Mouse (Mus musculus) left cerebral cortex, adult 8-10 months (tissue): ENCODE data around the gene Gpn2. TPM values are rescaled to one million over a fixed set of nuclear protein-coding genes. Genes with fewer than 3 reads are reported as not detected.

Source experiments
- DNase-seq, 2 experiments: peaks; one replicate each; pipeline ENCODE4 v3.0.0; 2022; ENCODE audit warnings: low spot score in 2 of 2
- total RNA-seq, 4 experiments: library from RNA; stranded (reverse); gene quantifications; 2 replicates each; pipeline ENCODE4 v1.2.4; 2022

Gpn2 gene
- 10 to 100 TPM; 10.4 to 12.4 (median 11.3) TPM for total RNA-seq

DNA sequence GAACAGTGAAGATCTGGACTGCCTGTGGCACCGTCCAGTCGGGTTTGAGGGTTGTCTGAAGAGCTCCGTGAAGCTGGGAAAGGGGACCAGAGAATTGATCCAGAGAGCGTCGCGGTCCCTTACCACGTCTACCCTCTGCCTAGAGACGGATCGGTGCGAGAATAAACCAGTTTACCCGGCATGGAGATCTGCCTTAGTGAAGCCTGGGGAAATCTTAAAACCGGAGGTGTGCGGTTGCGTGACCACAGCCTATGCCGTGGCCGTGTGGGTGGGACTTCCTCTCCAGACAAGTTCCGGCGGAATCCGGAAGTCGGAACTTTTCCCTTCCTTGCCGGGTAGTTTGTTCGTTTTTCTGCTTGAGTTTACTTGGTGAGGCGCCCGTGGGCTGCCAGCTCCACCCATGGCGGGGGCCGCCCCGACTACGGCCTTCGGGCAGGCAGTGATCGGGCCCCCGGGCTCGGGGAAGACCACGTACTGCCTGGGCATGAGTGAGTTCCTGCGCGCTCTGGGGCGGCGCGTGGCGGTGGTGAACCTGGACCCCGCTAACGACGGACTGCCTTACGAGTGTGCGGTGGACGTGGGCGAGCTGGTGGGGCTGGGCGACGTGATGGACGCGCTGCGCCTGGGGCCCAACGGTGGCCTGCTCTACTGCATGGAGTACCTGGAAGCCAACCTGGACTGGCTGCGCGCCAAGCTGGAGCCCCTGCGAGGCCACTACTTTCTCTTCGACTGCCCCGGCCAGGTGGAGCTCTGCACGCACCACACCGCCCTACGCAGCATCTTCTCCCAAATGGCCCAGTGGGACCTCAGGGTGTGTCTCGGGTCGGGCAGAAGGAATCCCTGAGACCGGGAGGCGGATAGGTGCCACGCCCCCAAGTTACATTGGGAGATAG is at the start of gene Gpn2:
TSS of gene Gpn2 (plus strand) at position 304 of the 893 bp plus-strand sequence.
- peak; percentile 58 to 77 for DNase-seq

DNA sequence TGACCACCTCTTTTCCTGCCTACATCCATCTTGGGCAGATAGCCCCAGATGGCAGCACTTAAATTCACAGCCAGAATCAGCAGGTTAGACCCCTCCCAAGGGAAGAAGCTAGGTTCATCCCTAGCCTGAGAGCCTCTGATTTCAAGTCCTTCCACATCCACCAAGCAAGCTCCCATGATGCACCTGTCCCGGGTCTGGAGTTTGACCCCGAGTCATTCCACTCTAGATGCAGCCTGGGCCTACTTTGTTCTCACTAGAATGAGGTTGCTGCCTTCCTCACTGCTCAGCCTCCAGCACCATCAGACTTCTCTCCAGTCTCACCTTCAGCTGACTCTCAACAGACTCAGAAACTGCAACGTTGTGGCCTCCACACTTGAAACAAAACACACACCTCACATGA is 48.1 kb upstream of the Gpn2 start:
- DNase-seq = no peak

DNA sequence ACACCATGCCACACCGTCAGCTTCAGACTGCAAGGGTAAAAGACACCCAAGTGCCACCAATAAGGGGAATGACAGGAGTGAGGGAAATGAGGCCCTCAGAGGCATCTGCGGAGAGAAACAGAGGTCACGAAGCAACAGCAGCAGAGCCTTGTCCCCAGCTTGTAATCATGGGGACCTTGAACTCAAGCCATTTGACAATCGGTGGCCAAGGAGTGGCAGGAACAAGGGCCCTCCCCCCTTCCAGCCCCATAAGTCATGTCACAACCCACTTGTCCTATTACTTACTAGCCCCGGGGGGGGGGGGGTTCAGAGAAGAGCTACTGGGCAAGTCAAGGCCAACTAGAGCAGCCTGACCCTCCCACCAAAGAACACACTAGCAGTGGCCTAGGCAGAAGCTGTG is 47.5 kb upstream of the Gpn2 start:
- no peak for DNase-seq

DNA sequence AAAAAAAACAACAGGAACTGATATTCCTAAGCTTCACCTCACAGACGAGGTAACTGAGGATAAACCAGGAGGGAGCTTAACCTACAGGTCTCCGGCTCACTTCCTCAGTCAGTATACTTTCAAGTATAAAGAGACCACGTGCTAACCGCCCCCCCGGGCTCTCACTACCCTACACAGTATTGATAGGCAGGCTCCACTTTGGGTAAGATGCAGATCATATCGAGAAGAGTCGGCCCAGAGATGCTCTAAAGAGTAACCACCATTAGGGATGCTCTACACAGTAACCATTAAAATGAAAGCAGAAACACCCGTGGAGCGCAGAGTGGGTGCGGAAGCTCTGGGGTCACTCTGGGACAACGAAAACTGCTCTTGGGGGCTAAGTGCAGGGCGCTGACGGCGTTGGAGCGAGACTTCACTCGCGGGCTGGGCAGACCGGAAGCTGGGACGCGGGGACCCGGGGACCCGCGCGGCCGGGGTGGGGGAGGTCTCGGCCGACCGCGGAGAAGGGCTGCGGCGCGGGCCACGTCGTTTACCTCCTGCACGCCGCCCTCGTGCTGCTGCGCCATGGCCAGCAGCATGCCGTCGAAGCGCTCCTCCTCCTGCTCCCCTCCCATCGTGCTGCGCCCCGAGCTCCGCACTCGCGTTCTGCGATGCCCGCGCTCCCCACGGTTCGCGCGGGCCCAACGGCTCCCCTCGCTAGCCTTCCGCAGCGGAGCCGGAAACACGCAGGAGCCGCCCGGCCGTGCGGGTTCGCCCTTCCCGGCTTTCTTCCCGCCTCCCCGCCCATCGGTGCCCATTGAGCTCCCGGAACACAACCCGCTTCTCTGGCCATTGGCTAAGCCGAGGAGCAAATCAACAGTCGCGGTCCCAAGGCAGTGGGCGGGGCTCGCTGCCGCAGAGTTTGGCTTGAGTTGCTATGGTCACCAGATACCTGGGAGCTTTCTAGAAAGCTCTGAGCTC is 38.6 kb upstream of the Gpn2 start, which contains the start of gene Nudc:
TSS of gene Nudc (minus strand) at position 725 of the 960 bp plus-strand sequence.
- peak; percentile 89 to 96 for DNase-seq

DNA sequence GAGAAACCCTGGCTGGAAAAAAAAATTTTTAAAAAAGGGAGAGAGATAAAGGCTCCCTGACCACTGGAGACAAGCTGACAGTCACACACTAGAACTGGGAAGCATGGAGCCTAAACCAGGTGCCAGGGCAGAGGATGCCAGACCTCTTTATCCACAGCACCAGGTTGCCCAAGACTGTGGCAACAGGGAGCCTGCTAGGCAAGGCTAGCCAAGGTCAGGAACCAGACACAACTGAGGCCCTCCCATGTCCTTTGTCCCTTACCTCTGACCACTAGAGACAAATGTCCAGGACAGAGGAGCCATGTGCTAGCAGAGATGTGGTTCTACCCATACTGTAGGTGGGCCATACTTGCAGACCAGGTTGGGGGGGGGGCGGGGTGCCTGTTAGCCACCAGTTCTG is 32.1 kb upstream of the Gpn2 start:
- DNase-seq = no peak

DNA sequence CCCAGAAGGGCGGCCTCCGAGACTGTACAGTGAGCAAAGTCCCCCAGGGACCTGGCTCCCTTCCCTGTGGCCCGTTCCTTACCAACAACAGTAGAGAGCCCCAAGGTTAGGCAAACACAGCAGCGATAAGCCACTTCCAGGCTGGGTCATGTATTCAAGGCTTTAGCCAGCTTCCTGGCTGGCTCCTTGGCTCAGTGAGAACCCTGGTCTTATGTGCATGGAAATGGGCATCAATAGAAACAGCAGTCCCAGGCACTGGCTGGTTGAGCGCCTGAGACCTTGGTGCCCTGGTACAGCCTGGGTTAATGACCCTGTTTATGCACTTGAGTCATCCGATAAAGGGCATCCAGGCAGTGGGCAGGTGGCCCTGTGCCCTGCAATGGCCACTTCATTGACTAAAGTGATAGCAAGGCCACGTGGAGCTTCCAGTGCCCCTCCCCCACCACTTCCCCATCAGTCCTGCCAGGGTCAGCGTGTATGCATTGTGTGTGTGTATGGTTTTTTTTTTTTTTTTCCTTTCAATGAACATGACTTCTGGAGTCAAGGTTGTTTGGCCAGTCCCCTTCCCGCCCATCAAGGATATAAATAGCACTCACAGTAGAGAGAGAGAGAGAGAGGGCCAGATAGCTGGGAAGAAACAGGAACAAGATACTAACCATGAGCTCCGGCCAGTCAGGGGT is 31.3 kb upstream of the Gpn2 start, which contains the start of gene Nr0b2:
TSS of gene Nr0b2 (plus strand) at position 609 of the 680 bp plus-strand sequence.
- no peak for DNase-seq

DNA sequence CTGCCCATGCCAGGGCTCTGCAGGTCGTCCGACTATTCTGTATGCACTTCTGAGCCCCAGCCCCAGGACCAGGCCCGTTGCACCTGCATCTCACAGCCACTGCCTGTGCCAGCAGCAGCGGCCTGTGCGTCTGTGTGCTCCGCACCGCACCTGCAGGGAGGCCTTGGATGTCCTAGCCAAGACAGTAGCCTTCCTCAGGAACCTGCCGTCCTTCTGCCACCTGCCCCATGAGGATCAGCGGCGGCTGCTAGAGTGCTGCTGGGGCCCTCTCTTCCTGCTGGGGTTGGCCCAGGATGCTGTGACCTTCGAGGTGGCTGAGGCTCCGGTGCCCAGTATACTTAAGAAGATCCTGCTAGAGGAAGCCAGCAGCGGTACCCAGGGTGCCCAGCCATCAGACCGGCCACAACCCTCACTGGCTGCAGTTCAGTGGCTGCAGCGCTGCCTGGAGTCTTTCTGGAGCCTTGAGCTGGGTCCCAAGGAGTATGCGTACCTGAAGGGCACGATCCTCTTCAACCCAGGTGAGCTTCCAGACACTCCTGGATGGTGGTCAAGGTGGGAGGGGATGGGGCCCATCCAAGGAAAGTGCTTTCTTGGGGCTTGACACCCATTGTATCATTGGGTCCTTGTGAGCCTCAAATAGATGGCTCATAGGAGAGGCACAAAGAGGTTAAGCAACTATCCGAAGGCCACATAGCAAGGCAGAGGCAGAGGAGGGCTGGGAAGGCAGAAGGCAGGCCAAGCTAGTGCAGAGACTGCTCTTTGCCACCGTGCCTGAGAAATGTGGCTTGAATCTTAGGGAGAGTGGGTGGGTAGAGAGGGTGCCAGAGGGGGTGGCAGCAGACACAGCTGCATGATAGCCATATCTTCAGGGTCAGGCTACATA is 30.5 kb upstream of the Gpn2 start:
- no peak for DNase-seq

DNA sequence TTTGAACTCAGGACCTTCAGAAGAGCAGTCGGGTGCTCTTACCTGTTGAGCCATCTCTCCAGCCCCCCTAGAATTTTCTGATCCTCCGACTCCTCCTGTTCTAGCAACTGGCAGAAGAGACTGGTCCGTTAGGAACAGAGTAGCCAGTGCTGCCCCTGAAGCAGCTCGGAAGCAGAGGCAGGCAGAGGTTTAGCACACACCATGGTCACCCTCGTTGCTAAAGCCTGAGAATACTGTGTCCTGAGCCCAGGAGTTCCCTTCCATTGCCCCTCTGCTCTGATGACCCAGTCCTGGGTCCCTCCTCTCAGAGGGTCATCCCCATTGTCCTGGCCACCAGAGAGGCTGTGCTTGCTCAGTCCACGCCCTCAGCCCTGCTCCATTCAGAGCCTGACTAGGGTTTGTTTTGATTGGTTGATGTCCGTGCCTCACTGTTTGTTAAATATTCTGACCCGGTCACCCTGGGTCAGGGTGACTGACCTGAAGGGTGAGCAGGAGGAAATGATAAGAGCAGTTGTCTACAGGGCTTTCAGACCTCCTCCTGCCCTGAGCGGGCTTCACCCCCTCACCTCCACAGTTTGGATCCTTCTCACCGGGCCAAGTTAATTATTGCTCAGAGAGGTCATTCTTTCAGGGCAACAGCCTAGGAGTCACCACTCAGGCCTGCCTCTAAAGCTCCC is 27.0 kb upstream of the Gpn2 start:
- no peak for DNase-seq

DNA sequence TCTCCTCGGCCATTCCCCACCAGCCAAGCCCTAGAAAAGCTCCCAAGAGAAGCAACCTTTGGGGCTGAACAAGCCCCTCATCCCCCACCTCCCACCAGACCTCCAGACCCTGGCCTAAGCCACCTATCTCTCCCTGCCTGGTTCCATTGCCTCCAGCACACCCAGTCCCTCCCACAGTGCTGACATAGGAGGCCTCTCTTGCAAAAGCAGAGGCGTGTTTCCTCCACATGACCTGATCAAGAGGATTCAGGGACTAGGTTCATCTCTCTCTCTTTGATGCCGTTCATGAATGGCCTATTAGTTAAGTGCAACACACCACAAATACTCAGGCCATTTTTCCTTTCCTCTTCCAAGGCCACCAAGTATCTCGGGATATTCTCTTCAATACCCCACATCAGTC is 24.3 kb upstream of the Gpn2 start:
- DNase-seq = no peak

DNA sequence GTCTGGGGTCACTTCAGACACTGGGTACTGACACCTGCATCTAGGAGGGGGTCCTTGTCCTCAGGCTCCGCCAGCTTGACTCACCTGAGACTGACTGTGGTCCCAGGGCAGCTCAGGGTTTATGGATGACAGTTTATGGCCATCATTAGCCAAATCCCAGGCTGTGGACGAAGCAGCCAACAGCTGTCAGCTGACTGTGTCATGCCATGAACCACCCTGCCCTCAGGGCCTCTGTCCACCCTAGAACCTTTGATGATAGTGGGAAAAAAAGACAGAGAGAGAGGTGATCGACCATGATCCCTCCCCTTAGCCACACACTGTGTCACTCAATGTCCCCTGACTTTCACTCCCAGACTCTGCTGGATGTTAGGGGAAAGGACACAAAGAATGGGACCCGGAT is 22.5 kb upstream of the Gpn2 start:
- no peak for DNase-seq

DNA sequence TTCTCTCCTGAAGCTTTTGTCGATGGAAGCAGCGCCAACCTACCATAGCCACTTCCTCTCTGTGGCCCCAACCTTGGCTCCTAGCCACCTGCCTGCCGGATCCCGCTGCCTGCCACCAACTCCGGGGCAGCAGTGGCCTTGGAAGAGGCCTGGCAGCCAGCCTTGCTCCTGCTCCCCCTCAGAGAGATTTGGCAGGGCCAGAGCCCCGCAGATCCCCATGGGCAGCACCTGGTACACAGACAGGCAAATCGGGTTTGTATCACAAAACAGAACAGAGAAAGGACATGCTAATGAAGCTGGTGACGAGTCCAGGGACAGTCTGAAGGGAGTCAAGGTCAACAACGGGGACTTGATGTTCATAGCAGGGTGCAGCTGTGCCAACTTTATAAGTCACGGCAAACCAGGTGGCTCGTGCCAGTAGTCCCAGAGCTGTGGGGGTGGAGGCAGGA is 21.0 kb upstream of the Gpn2 start:
- no peak for DNase-seq

DNA sequence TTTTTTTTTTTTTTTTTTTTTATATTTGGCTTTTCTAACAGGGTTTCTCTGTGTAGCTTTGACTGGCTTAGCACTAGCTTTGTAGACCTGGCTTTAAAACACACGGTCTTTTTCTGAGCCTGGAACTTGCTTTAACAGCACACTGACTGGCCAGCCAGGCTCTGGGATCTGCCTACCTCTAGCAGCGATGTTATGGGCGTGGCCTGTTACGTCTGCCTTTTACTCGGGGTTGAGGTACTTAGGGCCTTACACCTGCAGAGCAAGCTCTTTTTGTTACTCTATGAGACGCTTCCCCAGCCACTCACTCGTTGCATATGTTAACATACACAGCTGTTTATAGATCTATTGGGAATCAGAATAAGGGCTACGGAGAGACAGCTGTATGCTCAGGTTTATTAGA is 16.9 kb upstream of the Gpn2 start:
- no peak for DNase-seq

DNA sequence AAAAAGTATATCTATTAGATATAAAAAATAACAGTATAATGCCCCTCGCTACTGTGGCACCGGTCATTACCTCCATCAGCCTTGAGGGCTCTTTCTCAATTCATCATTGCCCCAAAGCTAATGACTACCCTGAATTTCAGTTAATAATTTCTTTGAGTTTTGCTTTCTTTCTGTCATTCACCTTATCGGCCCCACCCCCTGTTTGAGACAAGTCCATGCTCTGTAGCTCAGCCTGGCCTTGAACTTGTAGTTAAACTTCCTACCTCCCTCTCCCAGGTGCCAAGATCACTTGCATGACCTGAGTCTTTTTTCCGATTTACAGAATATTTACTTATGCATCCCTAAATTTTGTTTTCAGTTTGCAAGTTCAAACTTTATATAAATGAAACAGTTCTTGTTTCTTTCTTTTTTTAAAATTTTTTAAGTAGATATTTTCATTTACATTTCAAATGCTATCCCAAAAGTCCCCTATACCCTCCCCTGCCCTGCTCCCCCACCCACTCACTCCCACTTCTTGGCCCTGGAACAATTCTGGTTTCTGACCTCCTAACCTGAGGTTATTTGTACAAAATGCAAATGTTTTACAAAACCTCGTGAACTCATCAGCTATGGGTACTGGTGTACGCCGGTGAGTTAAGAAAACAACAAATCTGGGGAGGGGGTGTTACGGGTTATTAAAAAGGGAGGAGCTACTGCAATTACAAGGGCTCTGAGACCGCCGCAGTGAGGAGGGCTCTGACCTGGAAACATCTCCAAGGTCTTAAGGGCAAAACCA is 14.7 kb upstream of the Gpn2 start:
- DNase-seq = no peak

DNA sequence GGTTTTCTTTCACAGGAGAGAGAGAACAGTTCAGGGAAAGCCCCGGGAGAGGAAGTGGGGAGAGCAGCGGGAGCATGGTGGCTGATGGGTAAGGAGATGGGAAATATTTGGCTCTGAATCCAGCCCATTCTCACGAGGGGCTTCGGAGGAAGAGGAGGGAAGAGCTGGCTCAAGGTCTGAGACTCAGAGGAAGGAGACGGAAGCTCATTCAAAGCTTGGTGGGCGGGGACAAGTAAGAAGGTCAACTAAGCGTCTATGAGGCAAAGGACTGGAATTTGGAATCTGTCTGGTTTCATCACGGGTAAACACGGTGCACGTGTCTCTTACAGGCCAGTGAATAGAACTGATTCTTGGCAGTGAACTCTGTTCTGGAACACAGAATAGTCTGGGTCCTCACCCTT is 14.1 kb upstream of the Gpn2 start:
- DNase-seq = no peak

DNA sequence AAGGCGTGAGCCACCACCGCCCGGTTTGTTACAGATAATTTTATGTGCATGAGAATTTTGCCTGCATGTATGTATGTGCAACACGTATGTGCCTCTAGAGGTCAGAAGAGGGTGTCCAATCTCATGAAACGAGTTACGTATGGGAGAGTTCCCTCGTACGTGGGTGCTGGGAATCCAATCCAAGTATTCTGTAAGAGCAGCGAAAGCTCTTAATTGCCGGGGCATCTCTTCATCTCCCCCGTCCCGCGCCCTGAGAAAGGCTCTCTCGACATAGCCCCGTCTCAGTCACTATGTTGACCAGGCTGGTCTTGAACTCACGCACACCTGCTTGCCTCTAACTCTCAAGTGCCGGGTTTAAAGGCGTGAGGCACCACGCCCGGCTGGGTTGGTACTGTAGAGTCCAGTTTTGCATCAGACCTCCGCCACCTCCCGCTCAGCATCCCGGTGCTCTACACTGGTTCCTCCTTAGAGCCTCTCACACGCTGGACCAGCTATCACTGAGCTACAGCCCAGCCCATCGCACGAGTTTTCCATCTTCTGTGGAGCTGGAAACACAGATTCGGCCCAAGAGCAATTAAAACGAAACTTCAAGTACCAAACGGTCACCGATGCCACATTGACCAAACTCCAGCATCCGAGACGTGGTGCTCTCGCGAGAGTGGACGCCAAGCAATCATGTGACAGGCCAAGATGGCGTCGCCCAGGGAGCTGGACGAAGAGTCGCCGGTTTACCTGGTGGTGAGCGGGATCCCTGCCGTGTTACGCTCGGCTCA is 9.9 kb upstream of the Gpn2 start, which contains the start of gene Gpatch3:
TSS of gene Gpatch3 (plus strand) at position 676 of the 773 bp plus-strand sequence.
- peak; percentile 80 to 89 for DNase-seq

DNA sequence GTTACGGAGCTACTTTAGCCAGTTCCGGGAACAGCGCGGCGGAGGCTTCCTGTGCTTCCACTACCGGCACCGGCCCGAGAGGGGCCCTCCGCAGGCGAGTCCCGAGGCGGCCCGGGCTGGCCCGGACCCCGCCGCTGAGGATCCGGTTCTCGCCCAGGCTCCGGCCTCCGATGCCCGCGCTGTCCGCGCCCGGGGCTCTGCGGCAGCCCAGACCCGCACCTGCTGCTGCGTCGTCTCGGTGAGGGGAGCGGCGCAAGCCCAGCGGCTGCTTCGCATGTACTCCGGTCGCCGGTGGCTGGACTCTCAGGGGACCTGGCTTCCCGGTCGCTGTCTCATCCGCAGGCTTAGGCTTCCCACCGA is 9.3 kb upstream of the Gpn2 start:
- no peak for DNase-seq

DNA sequence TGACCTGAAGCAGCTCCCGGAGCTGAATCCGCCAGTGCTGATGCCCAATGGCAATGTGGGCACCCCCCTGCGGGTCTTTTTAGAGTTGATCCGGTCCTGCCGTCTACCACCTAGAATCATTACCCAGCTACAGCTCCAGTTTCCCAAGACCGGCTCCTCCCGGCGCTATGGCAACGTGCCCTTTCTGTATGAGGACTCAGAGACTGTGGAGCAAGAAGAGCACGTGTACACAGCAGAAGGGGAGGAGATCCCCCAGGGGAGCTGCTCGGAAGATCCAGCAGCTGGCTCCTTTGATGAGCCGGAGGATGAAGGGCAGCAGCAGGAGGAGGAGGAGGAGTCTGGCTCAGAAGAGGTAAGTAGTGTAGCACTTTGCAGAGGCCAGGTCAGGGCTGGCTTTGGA is 6.2 kb upstream of the Gpn2 start:
- no peak for DNase-seq

DNA sequence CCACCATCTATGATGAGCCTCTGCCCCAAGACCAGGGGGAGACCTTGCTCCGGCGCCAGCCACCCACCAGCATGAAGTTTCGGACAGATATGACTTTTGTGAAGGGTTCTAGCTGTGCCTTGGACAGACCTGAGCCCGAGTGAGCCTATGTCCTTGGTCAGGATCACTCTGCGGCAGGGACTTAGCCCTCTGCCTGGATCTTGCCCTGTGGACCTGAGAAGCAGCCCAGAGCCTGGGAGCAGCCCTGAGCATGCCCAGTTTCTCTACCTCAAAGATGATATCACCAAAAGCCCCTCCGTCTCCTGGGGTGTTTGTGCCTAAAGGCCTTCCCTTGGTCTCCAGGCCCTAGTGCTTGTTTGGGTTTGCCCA is 488 bp upstream of the Gpn2 start:
- DNase-seq = no peak
